Mouse (Mus musculus) liver, postnatal 0 days (tissue): ENCODE measurements around the gene Tcp11x2. TPM values are rescaled to one million over a fixed set of nuclear protein-coding genes. Genes with fewer than 3 reads are reported as not detected.

ENCODE experiments used
- ATAC-seq: fragments of 200-750 bp; cut with Nextera tagmentation; 2 replicates; pipeline ENCODE4 v1.8.0; 2017; ENCODE audit warnings: mild to moderate bottlenecking, moderate library complexity
- DNase-seq: peaks from one replicate; pipeline ENCODE4 v3.0.0-alpha.2; 2016
- H3K27ac ChIP-seq: fragments of 300-500 bp; sonication (generic); 2 replicates; pipeline ENCODE4 v1.5.1; 2014; ENCODE audit warnings: antibody characterized with exemption, moderate library complexity, mild to moderate bottlenecking, low read depth
- H3K27me3 ChIP-seq: fragments of 300-500 bp; sonication (generic); 2 replicates; pipeline ENCODE4 v1.6.1; 2014; ENCODE audit warnings: low read length, control low read depth, mixed read lengths; ENCODE audit not compliant: insufficient read depth
- H3K36me3 ChIP-seq: fragments of 300-500 bp; sonication (generic); replicated peaks from 2 replicates; pipeline ENCODE4 v1.6.1; 2014; ENCODE audit warnings: mild to moderate bottlenecking, control low read depth, low read length, moderate library complexity, mixed read lengths; ENCODE audit not compliant: insufficient read depth
- H3K4me1 ChIP-seq: fragments of 300-500 bp; sonication (generic); 2 replicates; pipeline ENCODE4 v1.6.1; 2014; ENCODE audit warnings: antibody characterized with exemption, mild to moderate bottlenecking, control low read depth; ENCODE audit not compliant: insufficient read depth
- H3K4me2 ChIP-seq: fragments of 300-500 bp; sonication (generic); 2 replicates; pipeline ENCODE4 v1.6.1; 2014; ENCODE audit warnings: low read depth, mild to moderate bottlenecking, low read length, moderate library complexity, mixed read lengths
- H3K4me3 ChIP-seq: fragments of 300-500 bp; sonication (generic); 2 replicates; pipeline ENCODE4 v1.5.1; 2014; ENCODE audit warnings: low read depth, low read length
- H3K9ac ChIP-seq: fragments of 300-500 bp; sonication (generic); replicated peaks from 2 replicates; pipeline ENCODE4 v1.6.1; 2014; ENCODE audit warnings: mild to moderate bottlenecking, moderate library complexity
- H3K9me3 ChIP-seq: fragments of 300-500 bp; sonication (generic); 2 replicates; pipeline ENCODE4 v1.6.1; 2016; ENCODE audit warnings: mild to moderate bottlenecking, control low read depth, low read length, mixed read lengths
- CTCF ChIP-seq: sonication (generic); IDR thresholded peaks from 2 replicates; pipeline ENCODE4 v1.5.1; 2016; ENCODE audit warnings: antibody characterized with exemption, low read depth
- EP300 ChIP-seq: IDR thresholded peaks from 2 replicates; pipeline ENCODE4 v1.6.1; 2016; ENCODE audit warnings: antibody characterized with exemption, low read depth, mild to moderate bottlenecking
- WGBS: fragments of 180-500 bp; shearing (Covaris S2); extraction: QIAGEN DNeasy Blood & Tissue Kit; methylation state at CpG from one replicate; pipeline ENCODE4 v1.1.7; 2014; ENCODE audit not compliant: insufficient replicate concordance; 5-methylcytosine and 5-hydroxymethylcytosine counted together
- polyA plus RNA-seq: library from polyadenylated mRNA; unstranded; fragments of >200 nt; fragmentation: Nextera tagmentation; extraction: Ambion mirVana; gene quantifications from 2 replicates; pipeline ENCODE4 v1.2.1, GENCODE M21; 2015

The Tcp11x2 gene
- not detected in 2 replicates for polyA plus RNA-seq

DNA sequence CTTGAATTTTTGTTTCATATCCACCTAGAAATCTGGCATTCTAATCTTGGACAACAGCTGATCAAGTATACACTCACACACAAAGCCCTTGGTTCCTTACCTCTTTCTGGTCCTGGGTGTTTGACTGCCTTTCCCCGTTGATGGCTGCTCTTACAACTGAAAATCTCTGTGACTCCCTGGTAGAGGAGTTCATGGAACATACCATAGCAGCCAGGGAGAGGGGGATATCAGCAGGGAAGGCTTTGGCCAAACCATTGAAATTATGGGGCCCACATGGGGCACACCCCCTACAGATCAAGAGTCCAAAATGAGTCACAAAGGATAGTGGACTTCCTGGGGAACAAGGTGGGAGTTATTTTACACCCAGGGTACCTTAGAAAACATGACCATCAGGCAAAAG is at the start of gene Tcp11x2:
Gene Tcp11x2 (minus strand): TSS at position 158 of the 400 bp plus-strand sequence.
- WGBS, result 42% methylated on average over 1 of the region's 1 CpGs
- TF ChIP-seq CTCF (no peak), EP300 (no peak)
- DNase-seq (no peak), ATAC-seq (no peak)
- H3K27me3 ChIP-seq, result no peaks in the 10 kb centered on the region
- no peaks in the 10 kb centered on the region for H3K9me3 ChIP-seq
- H3K4me2 ChIP-seq, result no peak within 1 kb of the TSS
- H3K4me1 ChIP-seq, result no peaks in the 10 kb centered on the region
- H3K27ac ChIP-seq, result no peak within 1 kb of the TSS
- no peaks in the 10 kb centered on the region for H3K36me3 ChIP-seq
- H3K9ac ChIP-seq, result no peak within 1 kb of the TSS
- H3K4me3 ChIP-seq, result no peak within 1 kb of the TSS

DNA sequence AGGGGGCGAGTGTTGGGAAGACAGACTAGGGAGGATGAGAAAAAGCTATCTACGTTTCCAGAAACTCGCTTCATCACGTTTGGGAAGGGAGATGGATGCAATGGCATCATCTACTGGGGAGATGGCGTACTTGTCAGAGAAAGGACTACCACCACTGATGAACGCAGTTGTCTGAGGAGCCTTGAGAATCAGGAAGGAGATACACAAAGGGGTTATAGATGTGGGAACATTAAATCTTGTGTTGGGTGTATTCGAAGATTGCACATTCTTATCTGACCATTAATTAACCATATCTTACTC is 49.4 kb upstream of the Tcp11x2 start:
- Histone ChIP-seq H3K4me3 (peak overlapping the region; percentile 68), H3K9me3 (no peaks in the 10 kb centered on the region), H3K4me2 (peak overlapping the region; percentile 70), H3K27me3 (no peaks in the 10 kb centered on the region), H3K36me3 (no peaks in the 10 kb centered on the region), H3K27ac (peak overlapping the region; percentile 64; the same call in 1 of the 2 replicates), H3K4me1 (peaks cover 4% of the 10 kb centered on the region; the same call in 1 of the 2 replicates), H3K9ac (peak overlapping the region; percentile 61)
- DNase-seq (no peak), ATAC-seq (peak; percentile 38)
- no peak; the same call in none of the 2 replicates for TF ChIP-seq CTCF
- TF ChIP-seq EP300, result no peak
- 12% methylated on average over 7 of the region's 7 CpGs for WGBS

DNA sequence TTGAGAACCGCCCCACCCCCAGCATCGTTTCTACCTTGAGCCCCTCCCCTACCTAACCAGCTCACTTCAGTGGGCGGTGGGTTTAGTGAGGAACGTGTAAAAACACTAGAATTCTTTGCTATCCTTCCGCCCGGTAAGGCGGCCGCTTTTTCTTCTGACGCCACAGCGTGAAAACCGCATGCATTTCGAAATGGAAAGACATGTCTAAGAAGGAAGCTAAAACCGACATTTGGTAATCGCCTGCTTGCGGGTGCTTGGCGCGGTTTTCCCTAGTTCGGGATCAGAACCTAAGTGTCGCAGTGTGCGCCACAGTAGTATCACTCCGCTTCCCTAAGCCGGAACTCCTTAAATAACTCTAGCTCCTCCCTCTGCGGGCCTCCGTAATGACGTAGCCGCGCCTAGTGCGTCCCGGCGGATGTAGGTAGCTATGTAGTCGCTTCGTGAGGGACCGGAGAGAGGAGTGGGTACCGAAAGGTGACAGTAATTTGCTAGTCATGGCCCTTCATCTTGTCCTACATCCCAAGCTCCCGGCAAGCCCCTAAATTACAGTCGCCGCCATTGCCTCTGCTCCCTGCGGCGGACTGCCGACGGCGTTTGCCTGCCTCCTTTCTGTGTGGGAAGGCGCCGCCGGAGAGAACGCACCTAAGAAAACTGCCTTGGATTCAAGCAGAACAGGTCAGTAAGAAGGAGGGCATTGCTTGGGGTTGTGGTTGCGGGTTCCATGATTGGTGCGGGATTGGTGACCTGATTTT is 48.9 kb upstream of the Tcp11x2 start, which contains the start of the genes Armcx5 and Gprasp1:
Gene Armcx5 (plus strand): TSS at position 430 of the 752 bp plus-strand sequence.
Gene Gprasp1 (plus strand): TSS at position 430 of the 752 bp plus-strand sequence.
- DNase-seq (peak; percentile 84), ATAC-seq (peak; percentile 99)
- no peaks in the 10 kb centered on the region for H3K9me3 ChIP-seq
- 12% methylated on average over 44 of the region's 48 CpGs for WGBS
- peak within 1 kb of the TSS; percentile 61 for H3K9ac ChIP-seq
- H3K4me1 ChIP-seq, result peaks cover 4% of the 10 kb centered on the region; the same call in 1 of the 2 replicates
- no peaks in the 10 kb centered on the region for H3K36me3 ChIP-seq
- peak within 1 kb of the TSS; percentile 70 for H3K4me2 ChIP-seq
- peak within 1 kb of the TSS; percentile 64; the same call in 1 of the 2 replicates for H3K27ac ChIP-seq
- no peaks in the 10 kb centered on the region for H3K27me3 ChIP-seq
- H3K4me3 ChIP-seq, result peak within 1 kb of the TSS; percentile 68
- TF ChIP-seq CTCF (no peak; the same call in 1 of the 2 replicates), EP300 (peak; percentile 43; the same call in 1 of the 2 replicates)

DNA sequence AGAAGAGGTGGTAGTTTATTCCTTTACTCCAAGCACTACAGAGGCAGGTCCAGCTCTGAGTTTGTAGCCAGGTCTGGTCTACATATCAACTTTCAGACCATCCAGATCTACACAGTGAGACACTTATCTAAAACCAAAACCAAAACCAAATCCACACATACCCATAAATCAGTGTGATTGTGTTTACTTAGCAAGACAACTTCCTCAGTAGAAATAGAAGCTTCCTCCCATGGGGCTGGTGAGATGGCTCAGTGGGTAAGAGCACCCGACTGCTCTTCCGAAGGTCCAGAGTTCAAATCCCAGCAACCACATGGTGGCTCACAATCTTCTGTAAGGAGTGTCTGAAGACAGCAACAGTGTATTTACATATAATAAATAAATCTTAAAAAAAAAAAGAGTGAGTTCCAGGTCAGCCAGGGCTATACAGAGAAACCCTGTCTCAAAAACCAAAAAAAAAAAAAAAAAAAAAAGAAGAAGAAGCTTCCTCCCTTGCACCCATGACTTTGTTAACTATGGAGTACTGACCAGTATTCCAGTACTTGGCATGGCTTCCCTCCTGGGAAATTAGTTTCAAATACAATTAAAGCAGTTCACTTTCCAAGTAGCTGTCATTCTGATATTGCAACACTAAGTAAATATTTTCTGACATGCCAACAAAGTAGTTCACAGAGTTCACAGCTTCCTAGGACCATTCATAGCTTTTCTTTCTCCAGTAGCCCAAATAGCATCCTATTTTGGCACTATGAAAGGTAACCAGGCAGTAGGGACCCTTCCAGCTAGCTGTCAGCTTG is 45.3 kb upstream of the Tcp11x2 start:
- Histone ChIP-seq H3K9ac (no peak overlapping the region), H3K36me3 (no peaks in the 10 kb centered on the region), H3K4me2 (no peak overlapping the region), H3K9me3 (no peaks in the 10 kb centered on the region), H3K27ac (no peak overlapping the region), H3K4me1 (peaks cover 4% of the 10 kb centered on the region; the same call in 1 of the 2 replicates), H3K27me3 (no peaks in the 10 kb centered on the region; the same call in 1 of the 2 replicates), H3K4me3 (no peak overlapping the region)
- DNase-seq, result no peak
- TF ChIP-seq CTCF (no peak), EP300 (no peak)
- 59% methylated on average over 2 of the region's 2 CpGs for WGBS
- ATAC-seq, result no peak

DNA sequence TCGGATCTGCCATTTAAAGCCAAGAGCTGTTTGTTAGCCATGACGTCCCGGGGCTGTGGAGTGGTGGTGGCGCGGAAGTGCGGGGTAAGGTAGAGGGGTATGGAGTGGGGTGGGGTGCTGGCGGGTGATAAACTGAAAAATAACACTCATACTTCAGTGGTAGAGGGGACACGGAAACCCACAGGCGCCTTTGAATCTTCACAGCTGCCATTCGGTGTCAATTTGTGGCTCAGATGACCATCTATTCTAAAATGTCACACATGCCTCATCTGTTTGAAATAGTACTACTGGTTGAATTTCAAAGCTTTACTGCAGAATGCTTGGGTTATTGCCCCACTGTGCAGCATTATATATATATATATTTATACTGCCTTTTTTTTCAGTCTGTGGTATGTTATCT is 31.6 kb upstream of the Tcp11x2 start, which contains the start of gene Tmsb15a:
Gene Tmsb15a (minus strand): TSS at position 101 of the 400 bp plus-strand sequence.
- no peak within 1 kb of the TSS for H3K4me2 ChIP-seq
- 76% methylated on average over 10 of the region's 10 CpGs for WGBS
- no peak within 1 kb of the TSS for H3K27ac ChIP-seq
- H3K4me1 ChIP-seq, result no peaks in the 10 kb centered on the region
- H3K4me3 ChIP-seq, result no peak within 1 kb of the TSS
- ATAC-seq, result no peak
- H3K27me3 ChIP-seq, result peaks cover 3% of the 10 kb centered on the region; the same call in 1 of the 2 replicates
- no peak within 1 kb of the TSS for H3K9ac ChIP-seq
- no peaks in the 10 kb centered on the region for H3K9me3 ChIP-seq
- no peak for TF ChIP-seq CTCF
- no peak for TF ChIP-seq EP300
- no peaks in the 10 kb centered on the region for H3K36me3 ChIP-seq
- DNase-seq, result no peak

DNA sequence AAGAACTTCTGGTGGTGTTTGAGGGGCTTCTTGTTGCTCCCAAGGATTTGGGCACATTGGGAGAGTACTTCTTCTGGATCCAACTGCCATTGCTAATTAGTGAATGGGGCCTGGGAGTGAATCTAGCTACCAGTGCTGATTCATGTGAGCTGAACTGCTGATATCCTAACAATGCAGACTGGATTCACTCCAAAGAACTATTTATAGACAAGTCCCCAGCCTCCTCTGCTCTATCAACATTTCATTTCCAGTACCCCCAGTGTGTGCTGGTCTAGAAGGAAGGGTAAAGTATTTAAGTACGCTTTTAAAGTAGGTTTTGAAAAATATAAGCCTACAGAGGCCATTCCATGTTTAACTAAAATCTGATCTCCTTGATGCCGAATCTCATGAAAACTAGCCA is 19.3 kb upstream of the Tcp11x2 start:
- ATAC-seq (no peak), DNase-seq (no peak)
- TF ChIP-seq EP300 (no peak), CTCF (no peak)
- WGBS, result 70% methylated on average over 2 of the region's 2 CpGs
- Histone ChIP-seq H3K4me2 (no peak overlapping the region), H3K4me1 (no peaks in the 10 kb centered on the region), H3K27me3 (0 out of 2 replicates have a peak, but pooled peaks cover under 1% of the 10 kb centered on the region), H3K27ac (no peak overlapping the region), H3K36me3 (no peaks in the 10 kb centered on the region), H3K4me3 (no peak overlapping the region), H3K9ac (no peak overlapping the region), H3K9me3 (no peaks in the 10 kb centered on the region)
